In genomic region chr1:72877892-72878291, GRCm38 (mm10) we compare ENCODE assay signal across 8 mouse cellular contexts. TPM values are rescaled to one million over a fixed set of nuclear protein-coding genes. Genes with fewer than 3 reads are reported as not detected.
DNase-seq lines count a peak whose midpoint lies in the region; ATAC-seq and TF ChIP-seq lines count a peak whose summit lies in the region.

No protein-coding gene starts in this region.

- no peaks in the 10 kb centered on the region for H3K27me3 ChIP-seq in forebrain, embryonic 16.5 days (replicated peaks; ENCODE audit: control insufficient read depth, insufficient read depth, low read length)
- H3K27me3 ChIP-seq in intestine, embryonic 14.5 days (replicated peaks; ENCODE audit: control insufficient read depth, insufficient read depth, low read length): 0 out of 2 replicates have a peak, but pooled peaks cover 3% of the 10 kb centered on the region
- peaks cover 35% of the 10 kb centered on the region for H3K27me3 ChIP-seq in liver, embryonic 14.5 days (ENCODE audit: control insufficient read depth, insufficient read depth, low read length)

- no peak for TF ChIP-seq EP300 in liver, embryonic 14.5 days (IDR thresholded peaks at IDR 0.05; ENCODE audit: low read depth)

- peak; percentile 71 for DNase-seq in layer of hippocampus, adult 11-12 months (ENCODE audit: low spot score)
- no peak for DNase-seq in layer of hippocampus, postnatal 36 days
- DNase-seq in intestine, embryonic 14.5 days (ENCODE audit: low spot score): peak; percentile 70
- DNase-seq in liver, embryonic 14.5 days (ENCODE audit: low read depth in 3 of 3, low spot score in 3 of 3): no peak
- peak; percentile 71 for DNase-seq in retina, postnatal 1 day
- no peak for DNase-seq in testis, postnatal 10 days (ENCODE audit: low spot score)

- H3K4me2 ChIP-seq in forebrain, embryonic 16.5 days (ENCODE audit: low read length): peak overlapping the region; percentile 27; the same call in 1 of the 2 replicates
- H3K4me2 ChIP-seq in intestine, embryonic 14.5 days (ENCODE audit: low read length): peak overlapping the region; percentile 36
- no peak overlapping the region for H3K4me2 ChIP-seq in liver, embryonic 14.5 days (ENCODE audit: low read depth)

- no peaks in the 10 kb centered on the region for H3K9me3 ChIP-seq in forebrain, embryonic 16.5 days (ENCODE audit: control insufficient read depth, low read length)
- no peaks in the 10 kb centered on the region for H3K9me3 ChIP-seq in intestine, embryonic 14.5 days (ENCODE audit: control insufficient read depth, low read length)
- no peaks in the 10 kb centered on the region for H3K9me3 ChIP-seq in liver, embryonic 14.5 days (ENCODE audit: control insufficient read depth, low read length)

- H3K9ac ChIP-seq in forebrain, embryonic 16.5 days (replicated peaks; ENCODE audit: low read depth, low read length): no peak overlapping the region
- H3K9ac ChIP-seq in intestine, embryonic 14.5 days (ENCODE audit: low read length): no peak overlapping the region
- no peak overlapping the region for H3K9ac ChIP-seq in liver, embryonic 14.5 days (replicated peaks)

- WGBS in forebrain, embryonic 16.5 days: 4% methylated on average over 3 of the region's 3 CpGs
- 6% methylated on average over 3 of the region's 3 CpGs for WGBS in intestine, embryonic 14.5 days
- WGBS in liver, embryonic 14.5 days (ENCODE audit: insufficient replicate concordance): 0% methylated on average over 3 of the region's 3 CpGs

- H3K4me3 ChIP-seq in forebrain, embryonic 16.5 days (replicated peaks; ENCODE audit: low read length): no peak overlapping the region
- H3K4me3 ChIP-seq in intestine, embryonic 14.5 days (ENCODE audit: low read depth, low read length): no peak overlapping the region
- H3K4me3 ChIP-seq in liver, embryonic 14.5 days (ENCODE audit: insufficient read depth in 1 of 2, low read depth in 2 of 2, low read length in 2 of 2): no peak overlapping the region

- TF ChIP-seq CTCF in liver, embryonic 14.5 days (IDR thresholded peaks at IDR 0.05; ENCODE audit: low read depth): peak; percentile 69

- H3K4me1 ChIP-seq in forebrain, embryonic 16.5 days (replicated peaks; ENCODE audit: control insufficient read depth, insufficient read depth, low read length): peaks cover 24% of the 10 kb centered on the region
- peaks cover 25% of the 10 kb centered on the region for H3K4me1 ChIP-seq in intestine, embryonic 14.5 days (replicated peaks; ENCODE audit: control insufficient read depth, insufficient read depth, low read length)
- H3K4me1 ChIP-seq in liver, embryonic 14.5 days (replicated peaks; ENCODE audit: control insufficient read depth in 2 of 2, insufficient read depth in 2 of 2, low read length in 1 of 2): no peaks in the 10 kb centered on the region

- peak; percentile 79 for ATAC-seq in cerebellum, adult (ENCODE audit: insufficient number of reproducible peaks, low FRiP score, low TSS enrichment)
- ATAC-seq in forebrain, embryonic 16.5 days: peak; percentile 52
- ATAC-seq in intestine, embryonic 14.5 days (replicated peaks; ENCODE audit: low FRiP score, low TSS enrichment, low read depth): no peak
- no peak for ATAC-seq in liver, embryonic 14.5 days (ENCODE audit: insufficient read depth)

- no peak overlapping the region for H3K27ac ChIP-seq in forebrain, embryonic 16.5 days (ENCODE audit: low read length)
- peak overlapping the region; percentile 6; the same call in 1 of the 2 replicates for H3K27ac ChIP-seq in intestine, embryonic 14.5 days (ENCODE audit: low read depth)
- H3K27ac ChIP-seq in liver, embryonic 14.5 days: no peak overlapping the region

- H3K36me3 ChIP-seq in forebrain, embryonic 16.5 days (ENCODE audit: control insufficient read depth, insufficient read depth): no peaks in the 10 kb centered on the region
- H3K36me3 ChIP-seq in intestine, embryonic 14.5 days (ENCODE audit: control insufficient read depth, insufficient read depth, low read length): no peaks in the 10 kb centered on the region
- H3K36me3 ChIP-seq in liver, embryonic 14.5 days (replicated peaks; ENCODE audit: control insufficient read depth, insufficient read depth, low read depth): no peaks in the 10 kb centered on the region

RNA-seq across cellular contexts. Expression of gene Igfbp5, which starts 3.2 kb away (rescaled TPM):
- total RNA-seq in layer of hippocampus, postnatal 36 days (2021): 10 to 100 TPM; 70.5 to 75.7 TPM
- polyA plus RNA-seq in forebrain, embryonic 16.5 days (2015; fragmentation: Nextera tagmentation; extraction: Ambion mirVana): 26.8 and 31.0 TPM in 2 replicates
- 46.2 and 53.1 TPM in 2 replicates for polyA plus RNA-seq in intestine, embryonic 14.5 days (2014; fragmentation: Nextera tagmentation; extraction: Ambion mirVana)
- polyA plus RNA-seq in liver, embryonic 14.5 days (2012; rRNA removed): 1.2 and 1.3 TPM in 2 replicates
- polyA plus RNA-seq in liver, embryonic 14.5 days (2014; fragmentation: Nextera tagmentation; extraction: Ambion mirVana): 0.36 and 0.45 TPM in 2 replicates

RNA-seq across cellular contexts. Expression of gene Igfbp2, which starts 53.6 kb away (rescaled TPM):
- 10 to 100 TPM; 40.2 to 54.9 TPM for total RNA-seq in layer of hippocampus, postnatal 36 days (2021)
- 279 and 331 TPM in 2 replicates for polyA plus RNA-seq in forebrain, embryonic 16.5 days (2015; fragmentation: Nextera tagmentation; extraction: Ambion mirVana)
- 194 and 217 TPM in 2 replicates for polyA plus RNA-seq in intestine, embryonic 14.5 days (2014; fragmentation: Nextera tagmentation; extraction: Ambion mirVana)
- polyA plus RNA-seq in liver, embryonic 14.5 days (2012; rRNA removed): 2.4 and 3.4 TPM in 2 replicates
- 1.6 and 2.3 TPM in 2 replicates for polyA plus RNA-seq in liver, embryonic 14.5 days (2014; fragmentation: Nextera tagmentation; extraction: Ambion mirVana)

Comparison
In these comparisons a context has a peak if more than half of its experiments do, and no peak if none do; other contexts are left out.
1. DNase-seq: peak in layer of hippocampus, adult 11-12 months (single experiment), intestine, embryonic 14.5 days (single experiment) and retina, postnatal 1 day (single experiment); none in layer of hippocampus, postnatal 36 days (0 of 2), liver, embryonic 14.5 days (0 of 3) and testis, postnatal 10 days (single experiment).
2. ATAC-seq: peak in cerebellum, adult (single experiment) and forebrain, embryonic 16.5 days (single experiment); none in intestine, embryonic 14.5 days (single experiment) and liver, embryonic 14.5 days (single experiment).
3. RNA of gene Igfbp5, which starts 3.2 kb away (polyA plus RNA-seq): 46.2 to 53.1 TPM in intestine, embryonic 14.5 days and 26.8 to 31.0 TPM in forebrain, embryonic 16.5 days; 0.36 to 1.3 TPM in liver, embryonic 14.5 days; every median in the first group is over 10 times any median in the second.
4. RNA of gene Igfbp2, which starts 53.6 kb away (polyA plus RNA-seq): 279 to 331 TPM in forebrain, embryonic 16.5 days and 194 to 217 TPM in intestine, embryonic 14.5 days; 1.6 to 3.4 TPM in liver, embryonic 14.5 days; every median in the first group is over 10 times any median in the second.